Mouse (Mus musculus) urinary bladder, adult 2 months (tissue): ENCODE results near the gene Tnip1. TPM values are rescaled to one million over a fixed set of nuclear protein-coding genes. Genes with fewer than 3 reads are reported as not detected.

Experiments
- DNase-seq: peaks from one replicate; pipeline ENCODE4 v3.0.0; 2022; ENCODE audit warnings: low spot score
- polyA plus RNA-seq: library from polyadenylated mRNA; depleted of rRNA; stranded (reverse); fragments of >200 nt; gene quantifications from 2 replicates; pipeline ENCODE4 v1.2.3, GENCODE M21; 2012; rRNA removed

The Tnip1 gene
- 19.5 and 25.0 TPM in 2 replicates for polyA plus RNA-seq

GRCm38 (mm10) chr11:54962810-54963209 lies at the start of gene Tnip1:
Gene Tnip1 (minus strand): TSS chr11:54962917.
- no peak for DNase-seq

DNA sequence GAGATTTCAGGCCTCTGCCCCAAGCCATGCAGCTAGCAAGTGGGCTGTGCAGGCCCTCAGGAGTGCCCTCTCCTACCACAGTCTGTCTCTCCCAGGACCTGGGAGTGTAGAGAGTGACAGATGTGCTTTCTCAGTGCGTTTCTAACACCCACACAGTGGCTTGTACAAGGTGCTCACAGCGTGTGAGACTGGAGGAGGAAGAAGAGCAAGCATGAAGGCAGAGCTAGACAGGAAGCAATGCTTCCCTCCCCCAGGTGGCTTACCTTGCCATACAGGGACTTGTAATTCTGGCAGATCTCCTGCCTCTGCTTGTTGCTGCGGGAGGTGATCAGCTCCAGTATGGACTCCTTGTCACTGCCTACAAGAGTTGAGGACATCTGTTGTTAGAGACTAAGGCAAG lies 48.7 kb upstream of the Tnip1 start:
- DNase-seq, result no peak

GRCm38 (mm10) chr11:55008230-55008629 lies 45.5 kb upstream of the Tnip1 start:
- DNase-seq, result no peak

DNA sequence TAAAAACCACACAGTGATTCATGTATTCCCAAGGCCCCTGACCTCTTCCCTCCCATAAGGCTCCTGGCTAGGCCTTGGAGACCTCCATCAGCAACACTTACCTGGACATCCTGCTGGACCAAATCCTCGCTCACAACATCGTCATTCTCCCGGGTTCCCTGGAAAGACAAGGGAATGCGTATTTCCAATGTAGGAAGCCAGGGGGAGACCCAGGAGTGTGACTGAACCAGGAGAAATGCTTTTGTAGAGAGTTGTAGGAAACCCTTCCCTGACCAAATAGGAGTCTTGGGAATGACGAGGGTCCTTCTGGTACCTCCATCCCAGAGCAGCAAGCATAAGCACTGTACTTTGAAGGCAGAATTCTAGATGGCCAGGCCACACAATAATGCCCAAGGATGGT lies 43.0 kb upstream of the Tnip1 start:
- no peak for DNase-seq

- DNase-seq, result no peak
Observed at GRCm38 (mm10) chr11:55004970-55005502, 42.3 kb upstream of the Tnip1 start.

DNA sequence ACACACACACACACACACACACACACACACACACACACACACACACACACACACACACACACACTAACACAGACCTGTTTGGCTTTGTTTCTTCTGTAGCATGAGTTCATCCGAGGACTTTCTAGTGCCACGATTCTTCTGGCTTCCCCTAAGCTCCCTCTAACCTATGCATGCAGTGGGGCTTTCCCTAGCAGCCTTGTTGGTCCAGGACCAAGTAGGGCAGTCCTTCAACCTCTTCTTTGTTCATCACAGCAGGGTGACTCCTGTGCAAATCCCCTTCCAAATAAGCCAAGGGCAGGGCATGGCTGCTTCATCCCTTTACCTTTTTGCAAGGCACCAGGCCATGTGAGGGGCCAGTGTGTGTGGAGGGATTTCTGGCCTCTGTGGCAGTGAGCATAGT lies 36.0 kb upstream of the Tnip1 start:
- DNase-seq, result no peak

DNA sequence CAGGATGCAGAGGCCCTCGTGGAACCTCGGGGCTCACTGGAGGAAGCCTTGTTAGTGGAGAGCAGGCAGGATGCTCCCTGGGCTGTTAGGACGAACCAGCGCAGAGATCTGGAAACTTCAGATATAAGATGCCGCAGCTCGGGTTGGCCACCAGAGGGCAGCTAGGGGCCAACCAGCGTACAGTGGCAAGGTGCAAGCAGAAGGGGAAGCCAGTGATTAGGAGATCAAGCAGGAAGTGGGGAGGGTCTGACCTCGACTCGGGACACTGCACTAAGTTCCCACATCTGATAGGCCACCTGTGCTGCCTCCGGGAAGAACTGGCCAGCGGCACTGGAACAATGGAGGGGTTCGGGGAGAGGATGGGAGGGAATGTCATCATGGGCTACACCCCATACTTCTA lies 35.6 kb upstream of the Tnip1 start:
- no peak for DNase-seq

DNA sequence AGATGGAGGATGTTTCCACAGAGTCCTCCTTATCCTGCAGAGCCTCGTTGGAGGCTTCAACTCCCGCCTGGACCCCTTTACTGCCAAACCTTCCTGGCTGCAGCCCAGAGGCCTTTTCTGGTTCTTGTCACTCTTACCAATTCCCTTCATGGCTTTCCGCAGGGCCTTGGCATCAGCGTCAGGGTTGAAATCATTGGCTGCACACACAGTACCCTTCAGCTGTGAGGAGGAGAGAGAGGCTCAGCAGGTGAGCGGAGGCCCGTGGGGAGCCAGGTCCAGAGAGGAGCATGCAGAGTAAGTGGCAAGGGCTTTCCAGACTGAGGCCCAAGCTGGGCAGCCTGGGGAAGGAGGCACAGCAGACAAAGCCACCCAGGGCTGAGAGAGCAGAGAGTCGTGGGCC lies 33.5 kb upstream of the Tnip1 start:
- no peak for DNase-seq

DNA sequence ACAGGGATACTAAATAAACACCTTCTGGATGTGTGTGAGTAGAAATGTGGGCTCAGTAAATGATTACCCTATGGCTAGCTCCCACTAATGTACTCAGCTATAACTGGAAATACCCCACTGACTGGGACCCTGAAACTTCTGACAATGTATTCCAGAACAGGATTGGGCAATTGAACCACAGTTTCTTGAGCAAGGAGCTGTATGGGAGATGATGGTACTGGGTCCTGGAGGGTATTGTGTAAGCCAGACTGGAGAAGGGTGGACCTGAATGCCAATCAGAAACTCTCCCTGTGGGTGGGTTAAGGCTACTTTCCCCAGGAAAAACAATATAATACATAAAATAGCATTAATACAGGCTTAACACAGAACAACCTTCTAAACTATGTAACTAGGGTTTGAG lies 27.2 kb upstream of the Tnip1 start:
- no peak for DNase-seq

DNA sequence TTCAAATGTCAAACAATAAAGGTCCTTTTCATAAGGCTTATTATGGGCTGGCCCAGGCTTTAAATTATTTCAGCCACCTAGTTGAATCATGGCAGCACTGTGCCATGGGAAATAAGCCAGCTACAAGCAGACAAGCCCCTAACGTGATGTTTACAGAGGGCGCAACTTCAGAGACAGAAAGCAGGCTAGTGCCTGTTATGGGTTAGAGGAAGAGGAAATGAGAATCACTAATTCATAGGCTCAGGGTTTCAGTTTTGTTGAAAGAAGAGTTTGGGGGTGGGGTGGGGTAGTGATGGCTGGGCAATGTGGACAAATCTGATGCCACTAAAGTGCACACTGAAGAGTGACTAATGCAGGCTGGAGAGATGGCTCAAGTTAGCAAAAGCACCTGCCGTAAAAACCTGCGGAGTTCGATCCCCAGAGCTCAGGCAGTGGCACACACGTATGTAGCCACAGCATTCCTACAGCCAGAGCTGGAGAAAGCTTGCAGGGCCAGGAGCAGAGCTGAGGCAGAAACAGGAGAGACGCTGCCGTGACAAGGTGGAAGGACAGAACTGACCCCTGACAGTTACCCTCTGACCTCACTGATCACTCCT lies 26.1 kb upstream of the Tnip1 start:
- DNase-seq, result no peak

- no peak for DNase-seq
Observed at GRCm38 (mm10) chr11:54987974-54988373, 25.3 kb upstream of the Tnip1 start.

- DNase-seq, result no peak
Observed at GRCm38 (mm10) chr11:54985086-54985485, 22.4 kb upstream of the Tnip1 start.

DNA sequence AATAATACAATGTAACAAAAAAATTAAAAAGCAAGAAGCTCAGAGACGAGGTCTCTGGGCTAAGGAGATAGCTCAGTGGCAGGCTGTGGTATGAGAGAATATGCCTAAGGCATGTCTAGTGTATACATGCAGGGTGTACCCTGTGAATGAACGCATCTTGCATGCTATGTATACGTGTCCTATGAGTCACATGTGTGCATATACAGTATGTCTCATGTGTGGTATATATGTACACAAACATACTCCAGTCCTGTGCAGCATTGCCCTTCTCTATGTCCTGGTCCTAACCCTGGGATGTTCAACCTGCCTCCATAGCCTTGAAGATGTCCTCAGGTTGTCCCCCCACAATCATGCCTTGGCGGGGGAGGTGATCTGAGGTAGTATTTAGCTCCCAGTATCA lies 21.9 kb upstream of the Tnip1 start:
- DNase-seq, result no peak

DNA sequence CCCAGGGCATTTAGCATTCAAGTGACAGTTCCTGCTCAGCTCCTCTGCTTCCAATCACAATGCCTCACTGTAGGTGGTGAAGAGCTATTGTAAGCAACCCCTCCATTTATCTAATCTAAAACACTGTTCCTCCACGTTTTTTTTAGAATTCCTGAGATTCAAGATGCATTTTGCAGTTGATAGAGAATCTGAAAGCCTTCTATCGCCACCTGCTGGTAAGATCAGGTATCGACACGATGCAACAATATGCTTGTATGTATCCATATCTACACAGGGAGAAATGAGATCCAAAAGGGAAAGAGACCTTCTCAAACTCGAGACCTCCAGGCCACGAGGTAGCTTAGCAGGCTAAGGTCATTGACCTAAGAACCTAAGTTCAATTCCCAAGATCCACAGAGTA lies 21.4 kb upstream of the Tnip1 start:
- no peak for DNase-seq

DNA sequence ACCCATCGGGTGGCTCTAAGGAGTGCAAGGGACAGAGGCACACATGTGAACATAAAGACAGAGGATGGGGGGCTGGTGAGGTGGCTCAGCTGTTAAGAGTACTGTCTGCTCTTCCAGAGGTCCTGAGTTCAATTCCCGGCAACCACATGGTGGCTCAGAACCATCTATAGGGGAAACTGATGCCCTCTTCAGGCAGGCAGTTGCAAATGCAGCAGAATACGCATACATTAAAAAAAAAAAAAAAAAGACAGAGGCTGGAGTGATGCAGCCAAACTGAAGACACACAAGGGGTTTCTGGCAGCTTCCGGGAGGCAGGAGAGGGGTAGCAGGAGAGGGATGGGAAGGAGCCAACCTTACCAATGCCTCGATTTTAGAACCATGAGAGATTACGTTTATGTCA lies 19.8 kb upstream of the Tnip1 start:
- no peak for DNase-seq

DNA sequence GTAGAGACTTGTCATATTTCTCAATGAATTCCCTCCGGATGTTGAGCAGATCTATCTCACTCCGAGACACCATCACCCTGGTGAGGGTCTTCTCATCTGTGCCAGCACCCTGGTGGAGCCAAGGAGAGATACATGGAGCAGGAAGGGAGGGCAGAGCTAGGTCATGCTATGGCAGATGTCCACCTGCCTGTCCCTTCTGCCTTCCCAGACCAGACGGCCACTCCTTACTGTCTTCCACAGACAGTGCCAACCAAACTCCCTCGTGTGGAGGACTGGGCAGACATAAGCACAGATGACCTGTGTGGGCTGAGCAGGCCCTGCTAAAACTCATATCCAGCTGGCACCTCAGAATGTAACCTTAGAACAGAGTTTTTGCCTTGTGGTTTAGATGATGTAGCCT lies 18.9 kb upstream of the Tnip1 start:
- DNase-seq, result no peak

DNA sequence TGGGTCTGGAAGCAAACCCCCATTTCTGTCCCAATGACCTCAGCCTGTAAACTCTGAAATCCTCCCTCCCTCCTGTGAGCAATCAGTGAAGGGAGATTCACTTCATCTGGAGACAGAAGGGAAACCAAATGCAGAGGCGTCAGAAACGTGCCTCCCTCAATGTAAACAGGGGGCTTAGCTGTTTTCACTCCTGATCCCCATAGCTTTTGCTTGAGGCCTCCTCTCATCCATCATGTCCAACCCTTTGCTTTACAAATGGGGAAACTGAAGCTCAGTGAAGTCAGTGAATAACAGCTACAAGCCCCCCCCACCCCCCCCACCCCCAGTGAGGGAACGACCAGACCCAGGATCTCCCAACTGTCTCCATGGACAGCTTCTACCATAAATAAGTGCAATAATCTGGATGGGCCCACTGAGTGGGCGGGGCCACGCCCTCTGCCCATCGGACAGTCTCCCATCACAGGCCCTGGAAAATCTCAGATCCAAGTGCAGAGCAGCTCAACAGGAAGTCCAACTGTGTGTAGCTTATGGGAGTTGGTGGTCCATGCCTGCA lies 14.7 kb upstream of the Tnip1 start:
- DNase-seq, result no peak

- no peak for DNase-seq
Observed at GRCm38 (mm10) chr11:54976351-54976750, 13.6 kb upstream of the Tnip1 start.

DNA sequence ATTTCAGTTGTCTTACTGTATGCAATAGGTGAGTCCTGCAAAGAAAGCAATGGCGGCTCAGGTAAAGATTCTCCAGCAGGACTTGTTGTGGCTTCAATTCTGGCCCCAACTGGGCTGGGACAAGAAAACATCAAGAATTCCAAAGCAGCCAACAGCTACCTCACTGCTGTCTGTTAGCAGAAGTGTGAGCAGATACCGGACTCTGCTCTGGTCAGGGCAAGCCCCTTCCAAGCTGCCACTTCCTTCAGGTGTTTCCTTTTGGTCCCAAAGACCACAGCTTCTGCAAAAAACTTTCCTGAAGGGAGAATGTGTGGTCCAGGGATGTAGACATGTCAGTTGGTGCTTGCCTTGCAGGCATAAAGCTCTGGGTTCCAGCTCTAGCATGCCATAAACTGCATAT lies 13.0 kb upstream of the Tnip1 start:
- DNase-seq, result no peak

DNA sequence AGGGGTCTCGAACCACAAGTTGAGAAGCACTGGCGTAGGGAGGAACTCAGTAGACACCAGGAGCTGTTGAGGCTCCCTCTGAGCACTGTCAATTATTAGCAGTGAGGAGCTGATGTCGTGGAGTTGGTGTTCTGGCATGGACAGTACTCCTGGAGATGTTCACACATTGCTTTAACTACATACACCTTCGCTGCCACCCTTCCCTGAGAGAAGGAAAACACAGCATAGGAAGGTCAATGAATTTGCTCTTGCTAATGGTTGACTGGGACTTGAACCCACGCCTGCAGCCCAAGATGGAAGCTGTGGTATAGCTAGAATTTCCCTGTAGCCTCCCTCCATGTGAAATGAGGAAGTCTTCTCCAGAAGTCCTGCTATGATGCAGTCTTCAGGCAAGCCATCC lies 12.6 kb upstream of the Tnip1 start:
- DNase-seq, result no peak

DNA sequence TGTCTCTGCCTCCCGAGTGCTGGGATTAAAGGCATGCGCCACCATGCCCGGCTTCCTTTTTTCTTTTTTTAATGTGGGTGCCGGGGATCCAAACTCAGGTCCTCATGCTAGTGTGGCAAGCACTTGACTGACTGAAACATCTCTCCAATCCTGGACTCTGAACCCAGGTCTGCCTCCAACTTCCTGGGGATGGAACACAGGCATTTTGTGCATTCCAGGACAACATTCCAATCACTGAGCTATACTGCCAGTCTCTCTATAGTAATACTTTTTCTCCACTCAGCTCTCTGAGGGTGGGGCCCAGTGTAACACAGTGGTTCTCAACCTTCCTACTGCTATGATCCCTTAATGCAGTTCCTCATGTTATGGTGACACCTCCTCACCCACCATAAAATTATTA lies 11.9 kb upstream of the Tnip1 start:
- DNase-seq, result no peak

DNA sequence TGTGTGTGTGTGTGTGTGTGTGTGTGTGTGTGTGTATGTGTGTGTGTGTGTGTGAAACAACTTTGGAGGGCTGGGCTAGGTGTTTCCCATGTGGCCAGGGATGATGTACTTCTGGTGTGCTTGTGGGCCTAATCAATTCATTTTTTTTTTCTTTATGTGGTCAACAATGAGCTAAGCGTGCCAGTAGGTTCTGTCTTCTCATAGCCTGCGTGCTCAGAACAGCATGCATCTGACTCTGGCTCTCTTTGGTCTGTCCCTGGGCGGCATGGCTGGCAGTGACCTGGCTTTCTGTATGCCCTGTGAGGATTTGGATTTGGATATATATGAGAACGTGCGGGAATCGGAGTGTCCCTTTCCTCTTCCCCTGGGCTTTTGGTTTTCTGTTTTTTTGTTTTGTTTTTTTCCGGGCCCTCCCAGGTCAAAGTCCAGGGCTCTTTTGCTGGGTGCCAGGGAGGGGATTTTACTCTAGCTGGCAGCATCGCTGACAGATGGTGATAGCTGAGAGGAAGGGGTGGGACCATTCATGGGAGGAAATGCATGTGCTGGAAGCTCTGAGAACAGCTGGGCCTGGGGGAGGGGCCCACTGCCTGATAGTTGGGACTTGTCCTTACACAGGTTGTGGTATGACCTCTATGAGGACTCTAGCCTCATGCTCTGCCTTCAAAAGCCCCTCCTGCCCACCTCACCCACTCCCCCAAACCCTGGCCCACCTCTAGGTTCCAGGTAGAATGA lies 10.9 kb upstream of the Tnip1 start:
- no peak for DNase-seq

DNA sequence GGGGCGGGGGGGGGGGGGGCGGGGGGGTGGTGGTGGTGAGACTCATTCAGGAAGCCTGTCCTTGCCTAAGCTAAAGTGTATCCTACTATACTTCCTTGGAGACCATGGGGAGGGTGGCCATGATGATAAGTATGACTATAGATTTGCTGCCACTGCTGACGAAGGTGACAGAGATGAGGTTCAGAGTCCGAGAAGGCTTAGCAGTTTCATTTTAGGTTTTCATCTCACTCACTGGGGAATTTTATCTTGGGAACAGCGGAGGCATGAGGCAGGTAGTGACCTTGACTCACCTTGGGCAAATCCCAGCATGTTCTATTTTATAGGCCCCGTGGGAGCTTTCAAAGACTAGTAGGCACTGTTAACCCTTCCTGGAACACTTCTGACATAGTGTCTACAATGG lies 10.1 kb upstream of the Tnip1 start:
- no peak for DNase-seq
